Mouse (Mus musculus) splenic B cell, adult 2 months (primary cell): Measurements from ENCODE around the gene Traf7.

Source experiments
- DNase-seq: peaks from one replicate; pipeline ENCODE4 v3.0.0-alpha.2; 2011; ENCODE audit warnings: low read depth, low spot score
- H3K27me3 ChIP-seq: 2 replicates; pipeline ENCODE4 v1.6.1; 2012; ENCODE audit warnings: mild to moderate bottlenecking, low read length, moderate library complexity, mixed read lengths; ENCODE audit not compliant: control insufficient read depth, poor library complexity, insufficient read depth, severe bottlenecking
- H3K36me3 ChIP-seq: 2 replicates; pipeline ENCODE4 v1.6.1; 2012; ENCODE audit warnings: mild to moderate bottlenecking, low read length, moderate library complexity, mixed read lengths; ENCODE audit not compliant: control insufficient read depth, poor library complexity, insufficient read depth, severe bottlenecking

The Traf7 gene

GRCm38 (mm10) chr17:24532045-24532444 lies 4.3 kb upstream of the Traf7 start:
- DNase-seq = no peak
- no peaks in the 10 kb centered on the region for H3K27me3 ChIP-seq
- H3K36me3 ChIP-seq = 0 out of 2 replicates have a peak, but pooled peaks cover 1% of the 10 kb centered on the region

GRCm38 (mm10) chr17:24531064-24531463 lies 3.3 kb upstream of the Traf7 start:
- no peak for DNase-seq
- Histone ChIP-seq H3K27me3 (no peaks in the 10 kb centered on the region), H3K36me3 (0 out of 2 replicates have a peak, but pooled peaks cover 1% of the 10 kb centered on the region)

GRCm38 (mm10) chr17:24530361-24531050 lies 2.8 kb upstream of the Traf7 start:
- DNase-seq = no peak
- H3K27me3 ChIP-seq = no peaks in the 10 kb centered on the region
- 0 out of 2 replicates have a peak, but pooled peaks cover 1% of the 10 kb centered on the region for H3K36me3 ChIP-seq

- no peak for DNase-seq
- H3K27me3 ChIP-seq = no peaks in the 10 kb centered on the region
- H3K36me3 ChIP-seq = 0 out of 2 replicates have a peak, but pooled peaks cover 1% of the 10 kb centered on the region
These were observed 2.1 kb upstream of the Traf7 start for GRCm38 (mm10) chr17:24529883-24530282.

GRCm38 (mm10) chr17:24529007-24529451 lies 1.3 kb upstream of the Traf7 start:
- peak; percentile 77 for DNase-seq
- no peaks in the 10 kb centered on the region for H3K27me3 ChIP-seq

GRCm38 (mm10) chr17:24528560-24528918 lies 801 bp upstream of the Traf7 start:
- no peaks in the 10 kb centered on the region for H3K27me3 ChIP-seq
- no peak for DNase-seq
- 0 out of 2 replicates have a peak, but pooled peaks cover 1% of the 10 kb centered on the region for H3K36me3 ChIP-seq

More at GRCm38 (mm10) chr17:24529007-24529451, 1.3 kb upstream of the Traf7 start:
- 0 out of 2 replicates have a peak, but pooled peaks cover 1% of the 10 kb centered on the region for H3K36me3 ChIP-seq

GRCm38 (mm10) chr17:24527315-24527714 lies 423 bp downstream of the Traf7 start:
- Histone ChIP-seq H3K27me3 (no peaks in the 10 kb centered on the region), H3K36me3 (0 out of 2 replicates have a peak, but pooled peaks cover 1% of the 10 kb centered on the region)
- DNase-seq = no peak

- DNase-seq = no peak
- H3K27me3 ChIP-seq = no peaks in the 10 kb centered on the region
- H3K36me3 ChIP-seq = no peaks in the 10 kb centered on the region
These were observed 3.0 kb downstream of the Traf7 start for GRCm38 (mm10) chr17:24524734-24525133.

- Histone ChIP-seq H3K27me3 (no peaks in the 10 kb centered on the region), H3K36me3 (no peaks in the 10 kb centered on the region; the same call in 1 of the 2 replicates)
- no peak for DNase-seq
These were observed 7.3 kb downstream of the Traf7 start for GRCm38 (mm10) chr17:24520450-24520849.

GRCm38 (mm10) chr17:24514270-24515257 lies 13.2 kb downstream of the Traf7 start:
- Histone ChIP-seq H3K36me3 (peaks cover 4% of the 10 kb centered on the region; the same call in 1 of the 2 replicates), H3K27me3 (no peaks in the 10 kb centered on the region)
- no peak for DNase-seq

GRCm38 (mm10) chr17:24513609-24514008 lies 14.1 kb downstream of the Traf7 start:
- H3K27me3 ChIP-seq = no peaks in the 10 kb centered on the region
- peaks cover 7% of the 10 kb centered on the region; the same call in 1 of the 2 replicates for H3K36me3 ChIP-seq
- peak; percentile 14 for DNase-seq

- no peak for DNase-seq
- peaks cover 4% of the 10 kb centered on the region; the same call in 1 of the 2 replicates for H3K36me3 ChIP-seq
These were observed 19.8 kb downstream of the Traf7 start for GRCm38 (mm10) chr17:24507806-24508460.

GRCm38 (mm10) chr17:24507129-24507664 lies 20.5 kb downstream of the Traf7 start:
- Histone ChIP-seq H3K27me3 (no peaks in the 10 kb centered on the region), H3K36me3 (peaks cover 4% of the 10 kb centered on the region; the same call in 1 of the 2 replicates)
- no peak for DNase-seq

More at GRCm38 (mm10) chr17:24507806-24508460, 19.8 kb downstream of the Traf7 start:
- H3K27me3 ChIP-seq = no peaks in the 10 kb centered on the region
